Mouse (Mus musculus) thymus, postnatal 10 days (tissue): ENCODE results near the gene Wwc2.
A peak's percentile ranks its signal among the peaks of the same experiment; 100 is the strongest.
"Not testable (repeated sequence)": the region's sequence is repeated elsewhere in the genome, so short reads cannot be mapped to it uniquely, and the experiment has no call there.

Experiments used
- DNase-seq, 2 experiments: peaks; one replicate each; pipeline ENCODE4 v3.0.0; 2021; ENCODE audit warnings: low spot score in 2 of 2

Wwc2 gene

DNA sequence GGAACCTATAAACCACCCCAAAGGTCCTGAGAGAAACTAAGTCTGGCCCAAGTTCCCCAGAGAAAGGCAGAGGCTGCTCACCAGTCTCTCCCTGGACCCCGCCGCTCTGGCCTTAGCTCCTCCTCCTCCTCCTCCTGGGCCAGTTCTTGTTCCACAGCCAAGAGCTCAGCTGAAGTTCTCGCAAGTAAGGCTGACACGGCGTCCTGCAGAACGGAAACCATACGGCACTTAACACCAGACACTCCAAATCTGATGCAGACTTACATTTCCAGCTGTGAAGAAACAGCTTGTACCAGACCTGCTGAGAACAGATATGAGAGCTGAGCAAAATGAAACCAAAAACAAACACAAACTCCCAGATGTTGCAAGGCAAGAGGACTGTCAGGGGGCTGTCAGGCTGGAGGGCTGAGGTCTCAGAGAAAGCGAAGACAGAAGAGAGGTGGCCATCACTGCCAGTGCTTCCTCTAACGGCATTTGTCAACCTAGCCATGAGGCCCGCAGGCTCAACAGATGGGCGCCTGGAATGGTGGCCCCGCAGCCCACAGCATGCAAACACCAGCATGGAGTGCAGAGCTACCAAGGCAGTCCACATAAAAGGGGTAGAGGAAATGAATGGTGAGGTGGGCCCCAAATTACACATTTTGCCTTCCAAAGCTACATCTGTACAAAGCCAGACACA, 138.8 kb downstream of the Wwc2 start:
- peak in 1 of 2 experiments; percentile 16 for DNase-seq

DNA sequence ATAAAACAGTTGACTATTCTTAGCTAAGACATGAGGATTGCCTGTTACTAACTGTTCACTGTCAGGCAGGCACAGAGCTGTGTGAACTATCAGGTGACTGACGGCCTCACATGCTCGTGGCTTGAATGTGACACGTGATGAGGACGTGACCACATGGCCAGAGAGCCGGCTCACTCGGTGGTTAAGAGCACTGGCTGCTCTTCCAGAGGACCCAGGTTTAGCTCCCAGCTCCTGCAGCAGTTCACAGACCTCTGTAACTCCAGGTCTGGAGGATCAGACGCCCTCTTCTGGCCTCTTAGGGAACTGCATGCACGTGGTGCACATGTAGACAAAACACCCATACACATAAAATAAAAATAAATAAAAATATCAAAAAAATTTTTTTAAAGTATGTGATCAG, 140.9 kb downstream of the Wwc2 start:
- no peak for DNase-seq

DNA sequence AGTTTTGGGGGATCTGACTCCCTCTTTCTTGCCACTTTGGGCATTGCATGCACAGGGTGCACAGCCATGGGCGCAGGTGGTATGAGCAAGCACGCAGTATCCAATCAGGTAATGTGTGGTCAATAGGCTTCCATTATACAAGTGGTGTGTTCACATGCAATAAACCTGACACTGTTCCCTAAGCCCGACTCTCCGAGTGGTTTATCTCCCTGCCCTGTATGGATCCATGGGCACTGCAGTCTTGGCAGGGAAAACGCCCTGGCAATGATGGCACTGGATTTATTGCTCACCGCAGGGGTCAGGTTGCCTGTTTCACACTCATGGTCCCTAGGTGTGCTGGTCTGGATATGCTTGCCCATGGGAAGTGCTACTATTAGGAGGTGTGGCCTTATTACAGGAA, 142.8 kb downstream of the Wwc2 start:
- DNase-seq: no peak

DNA sequence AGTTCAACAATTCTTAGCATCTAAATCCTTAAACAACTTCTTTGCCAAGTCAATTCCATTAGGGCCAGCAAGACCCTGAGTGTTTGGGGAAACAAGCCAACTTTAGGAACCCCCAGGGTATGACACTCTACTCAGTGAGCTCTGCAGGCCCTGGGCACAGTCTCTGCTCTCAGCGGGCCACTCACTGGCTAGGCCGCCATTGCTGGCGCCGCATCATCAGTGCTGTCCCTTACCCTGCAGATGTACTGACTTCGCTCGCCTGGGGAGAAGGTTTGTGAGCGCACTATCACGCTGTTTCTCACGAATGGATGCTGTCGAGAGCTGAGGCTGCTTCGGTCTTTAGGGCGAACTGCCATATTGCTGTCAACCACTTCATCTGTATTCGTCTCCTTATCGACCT, 143.6 kb downstream of the Wwc2 start:
- DNase-seq: no peak

DNA sequence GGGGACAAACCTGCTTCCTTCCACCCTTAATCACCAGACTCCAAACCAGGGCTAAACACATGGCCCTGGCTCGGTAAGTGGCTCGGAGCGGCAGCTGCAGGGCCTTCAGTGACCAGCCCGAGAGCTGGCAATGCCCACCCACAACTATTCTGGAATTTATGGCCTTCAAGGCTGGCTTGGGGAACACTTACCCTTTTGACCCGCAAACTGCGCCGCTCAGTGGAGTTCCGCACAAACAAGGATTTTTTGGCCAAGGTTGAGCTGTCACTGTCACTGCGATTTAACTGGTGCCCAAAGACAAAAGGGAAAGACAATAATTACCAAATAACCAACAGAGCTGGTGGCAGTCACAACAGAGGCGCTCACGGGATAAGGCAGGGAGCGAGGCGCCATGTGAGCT, 144.8 kb downstream of the Wwc2 start:
- DNase-seq: no peak

DNA sequence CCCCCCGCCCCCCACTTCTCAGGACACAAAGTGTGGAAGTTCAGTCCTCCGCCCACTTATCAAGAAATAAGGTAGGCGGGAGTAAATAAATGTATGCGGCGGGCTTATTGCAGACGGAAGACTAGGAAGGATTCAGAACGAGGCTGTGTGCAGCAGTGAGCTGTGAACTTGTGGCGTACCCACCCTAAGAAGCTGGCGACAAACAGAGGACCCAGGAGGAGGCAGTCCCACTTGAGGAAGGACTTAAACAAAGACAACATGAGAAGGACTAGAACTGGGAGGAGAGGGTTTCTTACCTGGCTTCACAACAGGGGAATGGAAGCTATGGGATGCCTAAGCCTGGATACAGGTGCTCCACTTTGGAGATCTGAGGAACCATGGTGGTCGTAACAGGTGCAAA, 147.1 kb downstream of the Wwc2 start:
- DNase-seq: no peak

DNA sequence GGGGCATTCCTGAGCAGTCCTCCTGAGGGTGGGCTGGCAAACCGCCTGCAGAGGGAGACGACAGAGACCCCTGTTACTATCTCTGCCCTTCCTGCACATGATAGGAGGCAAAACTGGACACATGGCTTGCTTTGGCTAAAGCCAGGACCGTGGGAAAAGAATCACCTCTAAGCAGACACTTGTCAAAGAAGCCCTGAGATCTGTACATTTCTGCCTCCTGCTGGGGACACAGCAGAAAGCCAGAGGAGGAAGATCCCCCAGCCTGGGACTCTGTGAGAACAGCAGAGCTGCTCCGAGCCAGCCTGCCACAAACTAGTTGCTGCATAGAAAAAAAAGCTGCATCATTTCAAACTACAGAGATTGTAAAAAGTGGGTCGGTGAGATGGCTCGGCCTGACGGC, 147.7 kb downstream of the Wwc2 start:
- no peak for DNase-seq

DNA sequence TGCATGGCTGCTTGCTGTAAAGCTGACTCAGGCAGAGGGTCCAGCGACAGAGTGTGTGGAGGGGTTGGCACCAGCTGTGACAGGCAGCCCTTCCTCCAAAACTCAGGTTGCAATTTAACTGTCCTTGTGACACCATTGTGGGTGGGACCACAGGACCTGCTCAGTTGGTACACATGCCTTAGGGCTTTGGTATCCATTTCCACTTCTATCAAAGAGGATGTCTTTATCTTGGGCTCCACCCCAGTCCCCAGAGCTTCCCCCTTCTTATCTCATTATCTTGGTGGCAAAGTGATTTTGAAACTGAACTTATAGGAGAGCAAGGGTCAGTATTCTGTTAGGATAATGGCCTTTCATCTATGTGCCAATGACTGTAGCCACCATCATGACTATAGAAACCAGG, 156.8 kb downstream of the Wwc2 start:
- DNase-seq: no peak

DNA sequence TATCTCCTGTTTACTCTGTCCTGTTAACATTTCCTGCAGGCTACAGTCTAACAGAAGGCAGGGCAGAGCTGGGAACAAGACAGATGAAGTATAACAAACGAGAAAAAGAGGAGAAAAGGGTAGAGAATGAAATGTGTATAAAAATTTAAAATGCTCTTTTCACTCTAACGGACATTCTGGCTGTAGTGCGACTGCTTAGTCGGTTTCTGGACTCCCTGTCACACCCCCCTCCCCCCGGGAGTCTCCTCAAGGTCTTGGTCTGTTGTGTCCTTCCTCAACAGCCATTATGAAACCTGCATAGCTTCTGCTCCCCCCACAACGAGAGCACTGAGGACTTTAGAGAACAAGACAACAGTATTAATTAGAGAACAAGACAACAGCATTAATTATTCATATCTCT, 158.1 kb downstream of the Wwc2 start:
- DNase-seq: no peak

DNA sequence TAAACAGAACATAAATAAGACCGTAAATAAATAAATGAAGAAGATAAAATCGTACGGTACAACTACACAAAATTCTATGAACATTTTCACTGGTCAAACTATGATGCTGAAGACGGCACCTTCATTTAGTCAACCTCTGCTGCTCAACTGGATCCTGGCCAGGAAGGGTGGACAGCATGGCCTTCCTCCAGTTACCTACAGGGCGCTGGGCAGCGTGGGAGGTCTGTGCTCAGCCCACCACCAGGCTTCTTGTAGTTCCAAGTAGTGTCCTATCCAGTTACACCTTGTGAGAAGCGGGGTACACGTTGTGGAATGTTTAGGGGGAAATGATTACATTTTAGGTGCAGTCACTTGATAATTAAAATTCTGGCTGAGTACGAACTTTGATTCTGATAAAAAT, 163.8 kb downstream of the Wwc2 start:
- DNase-seq: no peak

DNA sequence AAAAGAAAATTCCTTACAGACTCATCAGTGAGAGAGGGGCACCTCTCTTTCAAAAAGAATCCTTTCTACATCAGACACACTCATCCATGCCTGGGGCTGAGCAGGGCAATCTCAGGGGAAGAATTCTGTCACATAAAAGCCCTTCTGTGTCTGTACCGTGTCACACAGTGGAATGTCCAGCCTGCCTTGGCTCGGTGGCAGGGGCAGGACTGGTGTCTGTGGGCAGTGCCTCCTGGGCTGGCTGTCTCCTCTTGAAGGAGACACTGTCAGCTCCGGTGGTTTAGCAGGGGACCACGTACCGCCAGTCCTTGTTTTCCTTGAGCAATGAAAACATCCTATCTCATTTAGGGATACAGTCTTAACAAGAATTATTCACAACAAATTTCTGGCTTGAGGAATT, 165.1 kb downstream of the Wwc2 start:
- DNase-seq: no peak

DNA sequence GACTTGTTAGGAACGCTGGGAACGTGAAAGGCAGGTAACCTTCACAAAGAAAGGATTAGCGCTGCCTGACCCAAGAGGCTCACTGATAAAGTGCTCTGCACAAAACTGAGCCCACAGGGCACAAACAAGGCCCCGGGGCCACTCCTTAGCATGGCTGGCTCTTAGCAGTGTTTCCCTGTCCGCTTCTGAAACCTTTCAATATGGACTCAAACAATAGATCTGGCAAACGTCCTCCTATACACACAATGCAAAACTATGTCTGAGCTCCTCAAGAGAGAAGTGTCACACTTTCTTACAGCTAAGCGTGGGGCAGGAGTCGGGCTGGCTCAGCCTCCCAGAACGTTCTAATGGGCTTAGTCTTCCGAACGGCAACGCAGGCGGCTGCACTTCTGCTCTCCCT, 166.5 kb downstream of the Wwc2 start, which contains the start of gene Cldn22:
TSS of gene Cldn22 (plus strand) at position 301 of the 400 bp plus-strand sequence.
- no peak for DNase-seq

DNA sequence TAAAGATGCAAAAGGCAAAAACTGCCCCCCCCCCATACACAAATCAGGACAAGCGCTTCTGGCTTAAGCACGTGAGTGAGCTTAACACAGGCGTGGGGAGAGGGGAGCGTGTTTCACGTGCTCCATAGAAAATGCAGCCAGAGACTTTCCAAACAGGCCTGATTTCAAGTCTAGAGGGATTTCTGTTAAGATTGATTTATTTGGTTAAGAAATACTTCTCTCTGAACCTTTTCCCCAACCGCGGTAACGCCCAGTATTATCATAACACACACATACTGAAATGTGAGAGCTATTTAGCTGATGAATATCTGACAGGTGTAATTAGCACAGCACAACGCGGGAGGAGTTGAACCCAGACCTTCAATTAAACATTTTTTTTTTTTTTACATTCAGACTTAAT, 166.9 kb downstream of the Wwc2 start:
- DNase-seq: no peak

DNA sequence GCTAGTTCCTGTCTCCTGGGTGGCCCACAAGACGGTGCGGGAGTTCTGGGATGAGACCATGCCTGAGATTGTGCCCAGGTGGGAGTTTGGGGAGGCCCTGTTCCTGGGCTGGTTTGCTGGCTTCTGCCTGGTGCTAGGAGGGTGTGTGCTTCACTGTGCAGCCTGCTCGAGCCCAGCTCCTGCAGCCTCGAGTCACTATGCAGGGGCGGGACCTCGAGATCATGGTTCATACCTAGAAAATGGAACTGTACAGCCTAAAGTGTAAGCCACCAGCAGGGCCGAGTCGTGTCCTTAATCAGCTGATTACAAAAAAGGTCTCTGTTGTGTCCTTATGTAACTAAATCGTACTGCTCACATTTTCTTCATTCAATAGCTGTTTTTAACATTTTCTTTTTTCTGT, 168.2 kb downstream of the Wwc2 start:
- not testable (repeated sequence) for DNase-seq

DNA sequence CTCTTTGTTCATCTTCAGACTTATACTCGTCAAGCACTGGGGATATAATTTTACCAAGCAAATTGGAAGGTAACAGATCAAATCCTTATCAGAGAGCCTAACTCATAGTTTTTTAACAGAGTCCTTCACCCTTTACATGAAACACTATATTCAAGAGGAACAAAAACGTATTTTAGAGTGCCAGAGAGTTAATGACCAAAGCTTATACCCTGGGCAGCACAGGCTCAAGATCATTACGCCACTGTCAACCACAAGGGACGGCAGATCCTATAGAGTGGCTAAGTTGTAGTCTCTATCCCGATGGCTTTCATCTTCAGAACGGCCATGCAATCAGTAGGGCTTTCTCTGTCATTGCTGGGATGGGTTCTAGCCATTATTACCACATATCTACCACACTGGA, 168.9 kb downstream of the Wwc2 start, which contains the start of gene Cldn24:
TSS of gene Cldn24 (plus strand) at position 301 of the 400 bp plus-strand sequence.
- no peak for DNase-seq

DNA sequence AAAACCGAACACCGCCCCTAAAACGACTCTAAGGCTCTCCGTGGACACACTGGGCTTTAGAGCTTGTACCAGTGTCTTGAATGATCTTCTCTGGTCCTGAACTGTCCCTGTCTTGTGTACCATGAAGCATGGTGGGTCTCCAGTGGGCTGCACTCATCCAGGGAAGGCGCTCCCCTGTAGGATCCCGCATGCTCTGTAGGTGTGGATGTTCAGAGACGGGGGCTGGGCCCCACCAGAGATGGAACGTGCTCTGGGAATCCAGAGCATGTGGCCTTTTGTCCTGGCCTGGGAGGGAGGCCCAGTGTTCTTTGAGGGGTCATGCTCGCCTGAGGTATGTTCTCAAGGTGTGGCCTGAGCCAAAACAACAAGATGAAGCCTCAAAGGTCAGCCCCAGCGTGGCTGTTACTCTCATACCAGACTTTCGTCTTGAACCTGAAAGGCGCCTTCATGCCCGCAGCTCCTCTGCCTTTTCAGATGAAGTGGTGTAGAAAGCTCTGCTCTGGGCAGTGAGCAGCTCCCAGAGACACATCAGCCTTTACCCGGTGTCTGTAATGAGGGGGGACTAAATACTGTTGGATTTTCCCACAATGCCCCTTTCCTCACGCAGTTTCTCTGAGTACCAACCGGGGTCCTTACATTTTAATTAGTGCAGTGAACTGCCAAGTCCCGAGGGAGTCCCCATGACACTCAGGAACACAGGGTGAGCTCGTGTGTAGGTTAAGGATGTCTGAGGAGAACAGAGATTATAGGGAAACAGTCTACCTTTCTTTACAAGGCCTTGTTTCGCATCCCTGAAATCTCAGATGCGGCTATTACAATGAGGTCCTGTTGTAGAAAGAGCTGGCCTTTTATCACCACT, 169.6 kb downstream of the Wwc2 start:
- DNase-seq: no peak

DNA sequence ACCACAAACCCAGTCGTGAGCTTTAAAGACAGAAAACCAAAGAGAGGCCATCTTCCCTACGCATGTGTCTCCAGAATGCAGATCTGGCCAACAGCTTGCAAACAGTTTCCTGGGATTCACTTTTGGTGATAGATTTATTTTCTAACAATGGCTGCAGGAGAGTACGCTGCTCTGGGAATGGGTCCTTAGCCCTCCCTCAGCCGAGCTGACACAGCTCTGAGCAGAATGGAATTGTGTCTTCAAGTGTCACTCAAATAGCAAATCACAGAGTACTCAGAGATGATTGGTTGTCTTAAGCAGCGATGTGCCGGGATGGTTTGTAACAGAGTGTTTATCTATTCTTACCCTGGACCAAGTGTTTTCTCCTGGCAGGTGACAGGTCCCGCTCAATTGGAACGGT, 171.7 kb downstream of the Wwc2 start:
- no peak for DNase-seq

DNA sequence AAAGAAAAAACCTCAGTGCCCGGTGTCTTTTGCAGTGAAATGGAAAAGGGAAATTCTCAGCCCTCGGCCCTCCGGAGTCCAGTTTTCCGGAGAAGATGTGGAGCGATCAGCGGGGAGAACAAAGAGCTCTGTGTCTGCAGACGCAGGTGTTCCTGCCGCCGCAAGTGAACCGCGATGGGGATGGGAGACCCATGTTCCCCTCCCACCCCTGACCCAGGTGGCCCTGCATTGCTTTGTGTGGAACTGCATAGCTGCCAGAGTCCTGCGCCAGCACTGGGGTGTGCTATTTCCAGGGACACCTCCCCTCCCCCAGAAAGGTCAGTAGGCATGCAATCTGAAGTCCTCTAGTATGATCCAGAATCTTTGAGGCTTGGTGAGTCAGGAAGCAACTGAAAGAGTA, 179.5 kb downstream of the Wwc2 start:
- DNase-seq: no peak

DNA sequence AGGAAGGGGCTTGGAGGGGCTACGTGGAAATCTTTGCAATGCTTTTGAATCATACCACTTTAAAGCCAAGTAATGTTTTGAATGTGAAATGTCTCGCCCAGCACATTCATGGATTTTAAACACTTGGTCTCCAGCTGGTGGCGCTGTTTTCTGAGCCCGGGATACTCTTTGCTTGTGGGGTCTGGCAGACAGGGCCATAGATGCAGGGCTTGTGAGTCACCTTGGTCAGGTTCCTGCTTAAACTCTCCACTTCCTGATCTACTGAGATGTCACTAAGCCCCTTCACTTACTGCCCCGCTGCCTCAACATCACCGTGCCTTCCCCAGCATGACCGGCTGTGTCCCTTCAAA, 180.1 kb downstream of the Wwc2 start:
- DNase-seq: no peak

DNA sequence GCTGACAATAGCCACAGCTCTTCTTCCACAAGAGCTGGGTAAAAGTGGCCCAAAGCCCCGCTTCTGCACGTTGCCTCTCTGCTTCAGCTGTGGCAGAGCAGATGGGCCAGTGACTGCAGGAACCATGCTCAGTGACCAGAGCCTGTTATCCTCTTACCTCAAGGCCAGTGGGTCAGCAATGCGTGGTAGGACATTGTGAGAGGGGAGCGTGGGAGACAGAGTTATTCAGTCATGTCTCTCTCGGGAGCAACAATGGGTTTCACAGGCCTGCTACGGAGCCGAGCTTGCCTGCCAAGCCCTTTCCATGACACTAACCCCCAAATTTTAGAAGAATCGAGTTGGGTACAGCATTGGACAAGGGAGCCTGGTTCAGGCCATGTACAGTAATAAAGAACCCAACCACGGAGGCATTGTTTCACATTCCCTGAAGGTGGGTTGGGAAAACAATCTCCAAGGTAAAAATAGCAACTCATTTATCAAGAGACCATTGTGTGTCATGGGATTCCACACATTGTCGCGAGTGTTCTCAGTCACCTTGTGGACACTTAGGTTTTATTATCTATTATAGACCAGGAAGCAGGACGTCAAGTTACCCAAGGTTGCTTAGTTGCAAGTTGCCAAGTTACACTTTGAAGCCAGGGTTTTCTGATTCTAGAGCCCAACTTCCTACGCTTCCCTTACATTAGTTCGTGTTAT, 180.6 kb downstream of the Wwc2 start:
- DNase-seq: no peak

DNA sequence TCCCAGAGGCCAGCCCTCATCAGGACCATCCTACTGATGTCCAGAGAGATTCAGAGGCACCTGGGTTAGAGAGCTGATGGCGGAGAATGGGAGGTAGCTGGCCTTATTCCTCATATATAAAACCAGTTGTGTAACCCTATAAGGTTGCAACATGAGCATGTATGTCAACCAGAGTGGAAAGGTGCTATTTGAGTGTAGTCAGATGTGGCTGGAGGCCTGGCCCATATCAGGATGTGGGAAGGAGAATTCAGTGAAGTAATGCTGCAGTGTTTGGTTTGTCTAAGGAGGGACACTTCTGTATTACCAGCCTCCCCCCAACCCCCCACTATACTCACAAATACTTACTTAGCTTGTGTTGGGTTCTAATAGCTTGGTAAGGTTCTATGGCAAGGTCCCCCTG, 186.5 kb downstream of the Wwc2 start:
- DNase-seq: no peak

DNA sequence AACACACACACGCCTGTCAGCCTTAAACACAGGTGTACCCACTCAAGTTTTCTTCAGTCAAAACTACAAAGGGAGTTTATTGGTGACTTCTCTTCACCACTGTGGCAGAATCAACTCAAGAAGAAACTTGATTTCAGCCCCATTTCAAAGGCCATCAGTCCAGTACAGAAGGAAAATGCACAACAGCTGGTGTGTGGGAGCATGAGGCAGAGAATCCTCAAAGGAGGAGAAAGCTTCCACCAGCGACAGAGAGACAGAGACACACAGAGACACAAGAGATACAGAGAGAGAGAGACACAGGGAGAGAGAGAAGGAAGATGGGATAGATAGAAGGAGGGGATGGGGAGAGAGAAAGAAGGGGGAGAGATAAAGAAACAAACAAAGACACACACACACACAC, 188.4 kb downstream of the Wwc2 start:
- no peak for DNase-seq

DNA sequence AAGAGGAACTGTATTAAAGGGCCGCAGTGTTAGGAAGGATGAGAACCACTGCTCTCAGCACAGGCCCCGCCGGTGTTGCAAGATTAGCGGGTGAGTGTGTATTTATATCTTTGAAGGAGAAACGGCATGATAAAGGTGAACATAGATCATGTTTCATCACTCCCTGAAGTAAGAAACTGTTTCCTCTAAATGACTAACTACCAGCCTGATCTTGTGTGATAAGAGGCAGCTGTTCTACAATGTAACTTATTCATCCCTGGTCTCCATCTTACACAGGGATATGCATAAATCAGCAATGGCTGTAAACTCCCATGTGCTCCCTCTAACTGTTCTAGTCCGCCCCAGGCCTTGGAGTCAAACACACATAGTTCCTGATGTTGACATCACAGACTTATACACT, 191.3 kb downstream of the Wwc2 start:
- no peak for DNase-seq
